Mouse (Mus musculus): ENCODE results near the gene Fndc4. TPM values are rescaled to one million over a fixed set of nuclear protein-coding genes. Genes with fewer than 3 reads are reported as not detected.
A peak's percentile ranks its signal among the peaks of the same experiment; 100 is the strongest.

Gene Fndc4
- total RNA-seq, 2 experiments from 2014 or later, result 172 to 175 TPM

GRCm38 (mm10) chr5:31266101-31266500 lies 29.8 kb downstream of the Fndc4 start:
- no peak for DNase-seq (ENCODE audit: extremely low spot score in 1 of 2, low spot score in 1 of 2)

- DNase-seq (ENCODE audit: extremely low spot score in 1 of 2, low spot score in 1 of 2), result no peak
Observed at GRCm38 (mm10) chr5:31257616-31258015, 38.3 kb downstream of the Fndc4 start.

DNA sequence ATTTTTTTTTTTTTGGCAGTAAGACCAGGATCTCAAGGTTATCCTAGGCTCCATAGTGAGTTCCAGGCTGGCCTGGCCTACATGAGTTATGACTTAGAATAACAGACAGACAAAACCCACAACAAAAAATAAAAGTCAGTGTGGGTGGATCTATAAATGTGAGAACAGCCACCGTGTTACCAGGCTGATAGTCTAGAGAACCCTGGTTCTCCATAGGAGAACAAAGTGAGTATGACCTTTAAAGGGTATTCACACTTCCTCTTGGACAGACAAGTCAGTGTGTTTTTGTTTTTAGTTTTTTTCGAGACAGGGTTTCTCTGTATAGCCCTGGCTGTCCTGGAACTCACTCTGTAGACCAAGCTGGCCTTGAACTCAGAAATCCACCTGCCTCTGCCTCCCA lies 39.9 kb downstream of the Fndc4 start:
- no peak for DNase-seq (ENCODE audit: extremely low spot score in 1 of 2, low spot score in 1 of 2)

GRCm38 (mm10) chr5:31255381-31255780 lies 40.5 kb downstream of the Fndc4 start:
- no peak for DNase-seq (ENCODE audit: extremely low spot score in 1 of 2, low spot score in 1 of 2)

DNA sequence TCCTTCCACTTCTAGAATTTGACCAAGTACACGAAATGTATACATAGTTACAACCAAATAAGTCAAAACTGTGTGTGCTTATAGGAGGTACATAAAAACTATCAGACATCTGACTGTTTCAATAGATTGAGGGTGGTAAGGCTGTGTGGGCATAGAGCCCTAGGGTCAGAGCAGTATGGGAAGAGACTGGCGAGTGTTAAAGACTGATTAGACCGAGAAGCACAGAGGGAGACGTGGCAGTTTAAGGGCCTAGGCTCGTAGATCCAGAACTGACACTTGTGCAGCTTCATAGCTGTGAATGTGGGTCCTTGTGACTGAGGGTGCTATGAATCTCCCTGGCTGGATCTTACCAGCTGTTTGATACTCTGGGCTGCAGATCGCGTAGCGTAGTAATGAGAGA lies 41.0 kb downstream of the Fndc4 start:
- no peak for DNase-seq (ENCODE audit: extremely low spot score in 1 of 2, low spot score in 1 of 2)

DNA sequence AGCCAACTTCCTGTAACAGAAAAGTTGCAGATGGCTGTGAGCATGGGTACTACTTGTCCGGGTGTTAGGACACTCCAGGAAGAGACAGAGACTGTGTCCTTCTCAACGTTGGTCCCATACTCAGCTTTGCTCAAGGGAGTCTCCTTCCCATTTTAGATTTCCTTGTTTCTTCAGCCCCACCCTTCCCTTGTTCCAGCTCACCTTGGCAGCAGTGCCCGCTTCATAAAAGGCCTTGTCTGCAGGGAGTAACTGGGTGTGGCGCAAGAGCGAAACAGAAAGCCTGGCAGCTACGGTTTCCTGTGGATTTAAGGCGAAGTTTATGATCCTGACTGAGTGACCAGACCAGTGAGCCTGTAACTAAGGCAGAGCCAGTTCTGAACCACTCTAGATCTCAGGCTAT lies 41.4 kb downstream of the Fndc4 start:
- DNase-seq (ENCODE audit: extremely low spot score in 1 of 2, low spot score in 1 of 2), result no peak

DNA sequence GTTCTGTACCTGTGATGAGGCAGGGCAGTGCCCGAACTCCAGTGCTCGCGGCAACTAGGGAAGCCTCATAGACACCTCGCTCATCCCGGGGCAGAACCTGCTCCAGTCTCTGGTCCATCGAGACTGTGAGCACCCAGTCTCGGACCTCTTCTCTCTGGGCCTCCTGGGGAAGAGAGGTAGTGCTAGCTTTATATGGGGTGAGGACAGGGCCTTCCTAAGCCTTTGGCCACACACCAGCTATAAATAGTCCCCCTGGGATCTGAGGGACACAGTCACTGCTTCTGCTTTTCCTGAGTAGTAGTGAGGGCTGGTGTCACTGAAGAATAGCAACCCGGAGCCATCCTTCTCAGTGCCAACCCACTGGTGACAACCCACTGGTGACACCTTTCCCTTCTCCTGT lies 42.1 kb downstream of the Fndc4 start:
- no peak for DNase-seq (ENCODE audit: extremely low spot score in 1 of 2, low spot score in 1 of 2)

DNA sequence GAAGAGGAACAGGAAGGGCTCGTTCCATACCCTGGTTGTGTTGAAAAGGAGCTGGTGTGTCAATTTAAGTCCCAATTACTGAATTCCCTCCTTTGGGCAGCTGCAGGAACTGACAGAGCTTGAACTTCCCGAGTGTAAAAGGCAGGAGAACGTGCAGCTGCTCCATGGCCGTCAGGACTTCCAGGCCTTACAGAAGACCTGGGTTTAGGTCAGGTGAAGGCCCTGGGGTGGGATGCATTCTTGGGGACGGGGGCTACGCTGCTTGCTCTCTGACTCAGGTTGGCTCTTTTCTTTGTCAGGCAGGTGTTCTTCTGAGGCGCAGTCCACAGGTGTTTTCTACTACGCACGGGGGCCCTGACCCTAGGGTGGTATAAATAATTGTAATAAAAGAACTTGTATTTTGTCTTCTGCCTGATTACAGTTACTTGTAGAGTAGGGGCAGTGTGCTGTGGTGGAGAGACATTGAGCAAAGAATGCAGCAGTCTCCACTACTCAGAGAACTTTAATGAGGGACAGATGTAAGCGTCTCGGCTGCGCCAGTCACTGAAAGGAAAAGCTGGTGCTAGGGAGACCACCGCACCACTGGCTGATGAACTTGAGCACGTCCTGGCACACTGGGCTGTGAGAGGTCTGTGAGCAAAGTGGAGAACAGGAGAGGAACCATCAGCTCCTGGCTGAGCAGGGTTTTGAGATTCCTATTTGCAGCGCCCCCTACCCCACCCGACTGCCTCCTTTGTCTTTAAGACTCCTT lies 42.9 kb downstream of the Fndc4 start:
- DNase-seq (ENCODE audit: extremely low spot score in 1 of 2, low spot score in 1 of 2), result no peak

- no peak for DNase-seq (ENCODE audit: extremely low spot score in 1 of 2, low spot score in 1 of 2)
Observed at GRCm38 (mm10) chr5:31252151-31252550, 43.7 kb downstream of the Fndc4 start.

GRCm38 (mm10) chr5:31251541-31252101 lies 44.3 kb downstream of the Fndc4 start, which contains the start of gene Krtcap3:
Gene Krtcap3, plus strand, starts transcription at chr5:31251691.
- DNase-seq (ENCODE audit: extremely low spot score in 1 of 2, low spot score in 1 of 2), result peak in 1 of 2 experiments; percentile 22

GRCm38 (mm10) chr5:31250716-31251115 lies 45.2 kb downstream of the Fndc4 start:
- DNase-seq (ENCODE audit: extremely low spot score in 1 of 2, low spot score in 1 of 2), result no peak

Other genes with a start within 250 kb of the Fndc4 start
- gene Atraid, start 247.8 kb downstream of the Fndc4 start, total RNA-seq (2021), result 10 to 100 TPM; 69.4 to 78.9 TPM
- 10 to 100 TPM; 14.2 to 15.3 TPM for gene Slc5a6, start 247.2 kb downstream of the Fndc4 start, total RNA-seq (2021)
- gene Cad, start 241.3 kb downstream of the Fndc4 start, total RNA-seq (2021), result 10 to 100 TPM; 16.9 to 18.0 TPM
- gene Dnajc5g, start 189.8 kb downstream of the Fndc4 start, total RNA-seq (2021), result not detected
- 10 to 100 TPM; 78.9 to 86.5 TPM for gene Slc30a3, start 187.8 kb downstream of the Fndc4 start, total RNA-seq (2021)
- gene Trim54, start 179.4 kb downstream of the Fndc4 start, total RNA-seq (2021), result not detected
- not detected for gene Ucn, start 157.3 kb downstream of the Fndc4 start, total RNA-seq (2021)
- gene Mpv17, start 141.8 kb downstream of the Fndc4 start, total RNA-seq (2021), result 10 to 100 TPM; 55.0 to 59.0 TPM
- 1 to 10 TPM; 1.6 to 2.8 TPM for gene Gm29609, start 116.2 kb downstream of the Fndc4 start, total RNA-seq (2021)
- gene Gtf3c2, start 115.9 kb downstream of the Fndc4 start, total RNA-seq (2021), result 10 to 100 TPM; 50.8 to 77.4 TPM
- gene Snx17, start 102.9 kb downstream of the Fndc4 start, total RNA-seq (2021), result 10 to 100 TPM; 76.8 to 83.9 TPM
- gene Eif2b4, start 102.7 kb downstream of the Fndc4 start, total RNA-seq (2021), result 10 to 100 TPM; 46.8 to 56.7 TPM
- gene Zfp513, start 93.8 kb downstream of the Fndc4 start, total RNA-seq (2021), result 10 to 100 TPM; 25.7 to 31.5 TPM
- 10 to 100 TPM; 77.0 to 77.2 TPM for gene Ppm1g, start 75.4 kb downstream of the Fndc4 start, total RNA-seq (2021)
- gene Nrbp1, start 55.2 kb downstream of the Fndc4 start, total RNA-seq (2021), result 10 to 100 TPM; 83.5 to 88.5 TPM
- gene Gm9970, start 54.8 kb downstream of the Fndc4 start, total RNA-seq (2021), result not detected
- 1 to 10 TPM; 2.0 to 3.1 TPM for gene Krtcap3, start 44.4 kb downstream of the Fndc4 start, total RNA-seq (2021)
- gene Ift172, start 5.0 kb downstream of the Fndc4 start, total RNA-seq (2021), result 10 to 100 TPM; 72.9 to 81.8 TPM
- under 1 TPM in 1 of 2 experiments, not detected in 1; 0.31 TPM for gene Gckr, start 1.4 kb upstream of the Fndc4 start, total RNA-seq (2021)
- gene Zfp512, start 156.4 kb upstream of the Fndc4 start, total RNA-seq (2021), result 10 to 100 TPM; 43.5 to 43.9 TPM
- under 1 TPM in 1 of 2 experiments, not detected in 1; 0.21 TPM for gene 4930548H24Rik, start 189.7 kb upstream of the Fndc4 start, total RNA-seq (2021)
- 10 to 100 TPM; 31.8 to 34.1 TPM for gene Gpn1, start 198.7 kb upstream of the Fndc4 start, total RNA-seq (2021)
- 10 to 100 TPM; 49.3 to 50.1 TPM for gene Slc4a1ap, start 230.9 kb upstream of the Fndc4 start, total RNA-seq (2021)
- 10 to 100 TPM; 17.4 to 18.3 TPM for gene Supt7l, start 231.7 kb upstream of the Fndc4 start, total RNA-seq (2021)